Mouse (Mus musculus) ES-Bruce4 (cell line): ENCODE data around the gene Coro2a. TPM values are rescaled to one million over a fixed set of nuclear protein-coding genes. Genes with fewer than 3 reads are reported as not detected.

Source experiments
- H3K27ac ChIP-seq: 2 replicates; pipeline ENCODE4 v1.5.1; 2012; ENCODE audit warnings: low read length, inconsistent platforms; ENCODE audit not compliant: insufficient read depth
- H3K27me3 ChIP-seq: 2 replicates; pipeline ENCODE4 v1.6.1; 2012; ENCODE audit warnings: mild to moderate bottlenecking, low read length, inconsistent platforms; ENCODE audit not compliant: control insufficient read depth, poor library complexity, insufficient read depth, severe bottlenecking
- H3K36me3 ChIP-seq: 2 replicates; pipeline ENCODE4 v1.6.1; 2012; ENCODE audit warnings: inconsistent platforms, mild to moderate bottlenecking, low read length, moderate library complexity; ENCODE audit not compliant: control insufficient read depth, poor library complexity, insufficient read depth, severe bottlenecking
- H3K4me1 ChIP-seq: one replicate; pipeline ENCODE4 v1.8.1; 2011; ENCODE audit warnings: low read length; ENCODE audit not compliant: control insufficient read depth, insufficient read depth
- H3K4me3 ChIP-seq: 2 replicates; pipeline ENCODE4 v1.5.1; 2011; ENCODE audit warnings: low read depth, mild to moderate bottlenecking, low read length
- H3K9ac ChIP-seq: 2 replicates; pipeline ENCODE4 v1.6.1; 2012; ENCODE audit warnings: low read depth, mild to moderate bottlenecking, inconsistent platforms; ENCODE audit not compliant: poor library complexity, severe bottlenecking
- H3K9me3 ChIP-seq: replicated peaks from 2 replicates; pipeline ENCODE4 v1.6.1; 2012; ENCODE audit warnings: mild to moderate bottlenecking, low read length, inconsistent platforms; ENCODE audit not compliant: control insufficient read depth, poor library complexity, insufficient read depth, severe bottlenecking
- CTCF ChIP-seq: IDR thresholded peaks from one replicate; pipeline ENCODE4 v1.8.1; 2011; ENCODE audit warnings: low read depth, low read length
- EP300 ChIP-seq: IDR thresholded peaks from 2 replicates; pipeline ENCODE4 v1.6.1; 2011; ENCODE audit warnings: low read depth, low read length; ENCODE audit not compliant: insufficient read depth
- POLR2A ChIP-seq: IDR thresholded peaks from one replicate; pipeline ENCODE4 v1.8.1; 2011; ENCODE audit warnings: low read length; ENCODE audit not compliant: insufficient read depth
- polyA plus RNA-seq: library from polyadenylated mRNA; stranded (reverse); fragments of >200 nt; gene quantifications from 2 replicates; pipeline ENCODE4 v1.2.4, GENCODE M21; 2011; ENCODE audit warnings: low read depth; ENCODE audit not compliant: missing spikeins, insufficient read depth, insufficient read length

Coro2a gene
- polyA plus RNA-seq, 1 experiment = 13.1 TPM

DNA sequence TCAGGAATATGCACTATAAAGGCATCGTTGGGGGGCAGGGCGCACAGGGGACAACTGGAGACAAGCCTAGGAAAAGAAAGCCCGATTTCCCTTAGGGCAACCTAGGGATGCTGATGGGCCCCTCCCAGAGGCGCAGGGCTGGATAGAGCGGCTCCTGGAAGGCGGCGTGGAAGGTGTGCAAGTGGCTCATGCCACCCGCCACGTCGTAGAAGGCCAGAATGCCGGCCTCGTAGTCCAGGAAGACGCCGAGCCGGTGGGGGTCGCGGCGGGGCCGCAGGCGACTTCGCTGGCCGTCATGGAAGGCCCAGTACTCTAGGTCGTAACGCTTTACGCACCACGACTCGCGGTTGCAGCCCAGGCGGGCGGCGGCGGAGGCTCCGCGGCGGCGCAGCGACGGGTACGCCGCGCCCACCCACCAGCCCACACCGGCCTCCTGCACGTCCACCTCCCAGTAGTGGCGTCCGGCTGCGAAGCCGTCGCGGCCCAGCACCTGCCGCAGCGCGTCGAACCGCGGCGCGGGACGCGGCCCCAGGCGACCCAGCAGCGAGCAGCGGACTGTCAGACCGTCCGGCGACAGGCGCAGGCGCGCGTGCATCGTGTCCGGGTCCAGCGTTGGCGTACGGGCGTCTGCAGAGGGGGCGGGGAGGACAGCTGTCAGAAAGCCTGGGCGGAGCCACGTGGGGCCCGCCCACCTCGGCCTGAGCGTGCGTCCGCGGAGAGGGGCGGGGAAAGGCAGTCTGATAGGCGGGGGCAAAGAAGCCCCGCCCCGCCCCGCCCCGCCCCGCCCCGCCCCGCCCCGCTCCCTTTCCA is 95.0 kb downstream of the Coro2a start:
- Histone ChIP-seq H3K9me3 (peaks cover 4% of the 10 kb centered on the region; the same call in 1 of the 2 replicates), H3K4me3 (peak overlapping the region; percentile 53), H3K36me3 (0 out of 2 replicates have a peak, but pooled peaks cover 3% of the 10 kb centered on the region), H3K27me3 (no peaks in the 10 kb centered on the region), H3K27ac (no peak overlapping the region), H3K4me1 (no peaks in the 10 kb centered on the region), H3K9ac (0 out of 2 replicates have a peak overlapping the region, but pooled peaks have one; percentile 20)
- TF ChIP-seq POLR2A (no peak), EP300 (no peak), CTCF (no peak)

- no peak overlapping the region for H3K27ac ChIP-seq
- no peak overlapping the region for H3K4me3 ChIP-seq
- peaks cover 7% of the 10 kb centered on the region; the same call in 1 of the 2 replicates for H3K36me3 ChIP-seq
- peaks cover 2% of the 10 kb centered on the region; the same call in 1 of the 2 replicates for H3K9me3 ChIP-seq
- H3K4me1 ChIP-seq = no peaks in the 10 kb centered on the region
- no peak for TF ChIP-seq POLR2A
- TF ChIP-seq CTCF = no peak
- no peak for TF ChIP-seq EP300
- no peak overlapping the region for H3K9ac ChIP-seq
- H3K27me3 ChIP-seq = no peaks in the 10 kb centered on the region
Observed at GRCm38 (mm10) chr4:46505361-46506057, 96.5 kb downstream of the Coro2a start.

- Histone ChIP-seq H3K9ac (no peak overlapping the region), H3K4me3 (no peak overlapping the region), H3K27me3 (no peaks in the 10 kb centered on the region), H3K9me3 (no peaks in the 10 kb centered on the region), H3K27ac (no peak overlapping the region), H3K36me3 (peaks cover 15% of the 10 kb centered on the region), H3K4me1 (no peaks in the 10 kb centered on the region)
- TF ChIP-seq CTCF (no peak), EP300 (no peak), POLR2A (no peak)
Observed at GRCm38 (mm10) chr4:46503881-46504280, 98.1 kb downstream of the Coro2a start.

DNA sequence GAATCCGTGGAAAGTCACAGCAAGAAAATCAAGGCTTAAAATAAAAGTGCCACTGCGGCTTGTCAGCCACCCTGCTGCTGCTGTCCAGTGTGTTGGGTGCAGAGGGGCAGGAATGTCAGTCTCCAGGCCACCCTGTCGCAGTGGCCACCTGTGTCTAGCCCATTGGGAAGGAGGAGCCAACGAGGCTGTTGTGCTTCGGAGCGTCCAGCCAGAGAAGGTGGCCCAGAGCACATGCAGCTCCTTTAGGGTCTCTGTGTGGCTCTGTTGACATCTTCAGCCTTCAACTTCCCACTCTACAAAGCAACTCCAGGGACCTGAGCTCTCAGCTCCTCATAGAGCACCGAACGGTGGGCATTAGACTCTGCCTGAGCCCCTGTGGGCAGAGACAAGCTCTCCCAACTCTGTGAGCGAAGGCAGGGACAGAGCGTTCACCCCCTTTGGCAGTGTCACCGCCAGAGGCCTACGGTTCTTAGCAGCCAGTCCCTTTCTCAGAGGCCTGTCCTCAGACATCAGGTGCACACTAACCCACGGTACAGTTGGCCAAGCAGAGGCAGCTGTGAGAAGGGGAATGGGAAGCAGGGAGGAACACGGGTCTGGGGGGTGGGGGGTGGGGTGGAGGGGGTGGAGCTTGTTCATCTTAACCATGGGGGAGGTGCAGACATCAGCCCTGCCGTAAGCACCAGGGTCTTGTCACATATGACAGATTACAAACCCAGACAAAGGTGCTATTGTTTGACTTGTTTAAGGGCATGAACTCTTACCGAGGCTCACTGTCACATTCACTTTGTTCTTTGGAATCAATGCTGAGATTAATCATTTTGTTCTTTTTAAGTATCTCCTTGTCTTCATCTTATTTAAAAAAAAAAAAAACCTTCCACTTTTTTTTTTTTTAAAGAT is 99.1 kb downstream of the Coro2a start:
- Histone ChIP-seq H3K27me3 (no peaks in the 10 kb centered on the region), H3K9me3 (no peaks in the 10 kb centered on the region), H3K9ac (no peak overlapping the region), H3K4me3 (no peak overlapping the region), H3K27ac (no peak overlapping the region), H3K4me1 (no peaks in the 10 kb centered on the region), H3K36me3 (peaks cover 15% of the 10 kb centered on the region)
- no peak for TF ChIP-seq CTCF
- TF ChIP-seq POLR2A = no peak
- TF ChIP-seq EP300 = no peak

DNA sequence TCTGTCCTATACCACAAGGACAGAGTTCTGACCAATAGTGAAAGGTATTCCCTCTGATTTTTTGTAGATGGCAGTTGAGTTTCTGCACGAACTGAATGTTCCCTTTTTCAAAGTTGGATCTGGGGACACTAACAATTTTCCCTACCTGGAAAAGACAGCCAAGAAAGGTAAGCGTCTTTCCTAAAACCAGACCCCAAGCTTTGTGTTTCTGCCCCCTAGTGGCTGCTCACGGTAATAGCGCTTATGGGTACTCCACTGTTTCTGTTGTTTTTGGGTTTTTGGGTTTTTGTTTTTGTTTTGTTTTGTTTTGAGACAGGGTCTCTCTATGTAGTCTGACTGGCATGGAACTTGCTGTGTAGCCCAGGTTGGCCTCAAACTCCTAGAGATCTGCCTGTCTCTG is 103.0 kb downstream of the Coro2a start:
- peak; percentile 18 for TF ChIP-seq CTCF
- no peak for TF ChIP-seq EP300
- Histone ChIP-seq H3K36me3 (peaks cover 21% of the 10 kb centered on the region), H3K27me3 (no peaks in the 10 kb centered on the region), H3K4me1 (no peaks in the 10 kb centered on the region), H3K4me3 (no peak overlapping the region), H3K27ac (no peak overlapping the region), H3K9me3 (no peaks in the 10 kb centered on the region), H3K9ac (no peak overlapping the region)
